Mouse (Mus musculus) left cerebral cortex, adult 9 months (tissue): ENCODE data around the gene Sestd1.

Experiments used
- DNase-seq, 2 experiments: peaks; one replicate each; pipeline ENCODE4 v3.0.0; 2022; ENCODE audit warnings: low spot score in 2 of 2

Gene Sestd1

DNA sequence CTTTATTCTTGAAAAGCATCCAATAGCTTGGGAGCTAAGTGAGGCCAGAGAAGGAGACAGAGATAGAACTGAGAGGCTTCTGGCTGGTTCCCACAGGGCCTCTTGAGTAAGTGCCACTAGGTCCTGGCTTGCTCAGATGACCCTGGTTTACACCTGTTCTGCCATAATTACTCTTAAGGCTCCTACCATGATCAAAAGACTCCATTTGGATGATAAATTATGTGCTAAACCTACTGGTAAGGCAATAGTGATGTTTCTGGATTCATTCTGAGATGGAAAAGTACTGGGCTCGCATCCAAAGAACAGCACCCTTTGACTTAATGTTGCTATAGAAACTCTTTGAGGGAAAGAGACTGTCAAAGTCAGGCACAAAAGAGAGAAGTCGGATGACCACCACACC, 106.1 kb downstream of the Sestd1 start:
- no peak for DNase-seq

DNA sequence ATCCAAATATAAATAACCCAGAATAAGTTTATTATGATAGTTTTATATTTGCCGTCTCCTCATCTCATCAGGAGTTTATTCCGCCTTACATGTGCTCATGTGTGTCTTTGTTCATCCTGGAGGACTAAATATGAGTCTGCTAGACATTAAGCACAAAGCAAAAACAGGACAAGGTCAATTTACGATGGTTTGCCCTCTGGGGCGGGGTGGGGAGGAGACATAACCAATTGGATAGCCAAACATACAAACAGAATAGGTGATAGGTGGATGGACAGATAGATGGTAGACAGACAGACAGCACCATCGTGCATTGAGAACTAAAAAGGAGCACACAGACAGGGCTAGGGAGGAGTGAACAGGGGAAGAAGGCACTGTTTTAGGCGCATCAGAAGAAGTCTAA, 106.6 kb downstream of the Sestd1 start:
- DNase-seq, result no peak

DNA sequence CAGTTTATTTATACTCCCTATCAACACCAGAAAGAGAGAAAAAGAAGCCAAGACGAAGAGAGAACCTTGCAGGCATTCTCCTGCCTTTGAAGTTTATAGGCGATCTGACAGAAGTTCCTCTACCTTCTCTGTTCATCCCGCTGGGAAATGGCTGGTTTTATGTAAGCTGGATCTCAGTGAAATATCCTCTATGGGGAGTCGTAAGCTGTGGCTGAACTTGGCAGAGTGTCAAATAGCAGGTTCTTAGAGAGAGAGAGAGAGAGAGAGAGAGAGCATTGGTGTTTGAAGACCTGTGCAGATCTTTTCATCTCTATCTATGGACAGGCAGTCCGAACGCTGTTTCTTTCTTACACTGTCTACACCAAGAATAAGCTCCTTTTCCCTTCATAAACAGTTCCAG, 107.0 kb downstream of the Sestd1 start:
- DNase-seq, result no peak

DNA sequence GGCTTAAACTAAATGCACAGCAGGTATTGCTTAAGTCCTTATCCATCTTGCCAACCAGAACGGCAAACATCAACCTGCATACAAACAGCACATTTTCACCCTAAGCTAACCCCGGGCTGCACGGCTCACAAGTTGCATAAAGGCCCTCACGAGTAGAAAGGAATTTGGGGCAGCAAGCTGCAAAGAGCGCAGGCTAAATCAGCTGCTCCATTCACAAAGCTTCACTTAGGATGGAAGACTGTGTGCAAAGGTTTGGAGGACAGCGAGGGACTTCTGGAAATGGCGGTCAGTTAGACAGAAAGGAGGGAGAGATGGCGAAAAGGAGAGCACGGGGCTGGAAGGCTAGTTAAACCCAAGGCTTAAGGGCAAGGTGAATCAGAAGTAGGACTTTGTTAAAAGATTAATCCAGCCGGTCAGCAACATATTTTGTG, 108.1 kb downstream of the Sestd1 start:
- no peak for DNase-seq

DNA sequence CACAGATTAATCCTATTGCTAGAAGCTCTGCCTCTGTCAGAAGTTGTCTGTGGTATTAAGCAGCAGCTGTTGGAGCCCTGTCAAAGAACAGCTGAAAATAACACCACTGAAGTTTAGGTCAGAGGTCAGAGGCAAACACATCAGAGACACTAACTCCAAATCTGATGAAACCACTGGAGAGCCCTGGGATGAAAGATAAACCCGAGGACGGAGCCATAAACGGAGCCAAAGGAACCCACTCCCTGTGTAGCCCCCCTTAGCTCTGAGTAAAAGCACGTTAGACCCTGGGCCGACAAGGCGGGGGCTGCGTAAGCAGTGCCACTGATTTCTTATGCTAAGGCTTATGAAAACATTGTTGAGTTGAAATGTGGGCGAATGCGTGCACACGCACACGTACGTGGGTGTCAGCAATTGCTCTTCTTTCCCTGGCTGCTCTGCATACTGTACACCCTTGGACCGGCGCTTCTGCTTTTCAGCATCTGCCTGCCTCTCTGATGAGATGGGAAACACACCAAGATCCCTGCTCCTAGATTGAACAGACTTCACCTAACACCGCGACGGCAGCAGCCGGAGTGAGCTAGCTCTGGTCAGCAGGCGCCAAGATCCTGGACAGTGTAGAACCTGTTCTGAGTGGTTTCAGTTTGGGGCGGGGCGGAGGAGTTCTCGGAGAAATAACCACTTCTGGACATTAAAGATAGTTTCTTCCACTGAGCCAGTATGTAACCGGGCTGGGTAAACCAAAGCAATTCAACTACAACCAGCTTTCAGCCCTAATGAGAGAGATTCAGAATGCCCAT, 108.8 kb downstream of the Sestd1 start:
- peak in 1 of 2 experiments; percentile 31 for DNase-seq

DNA sequence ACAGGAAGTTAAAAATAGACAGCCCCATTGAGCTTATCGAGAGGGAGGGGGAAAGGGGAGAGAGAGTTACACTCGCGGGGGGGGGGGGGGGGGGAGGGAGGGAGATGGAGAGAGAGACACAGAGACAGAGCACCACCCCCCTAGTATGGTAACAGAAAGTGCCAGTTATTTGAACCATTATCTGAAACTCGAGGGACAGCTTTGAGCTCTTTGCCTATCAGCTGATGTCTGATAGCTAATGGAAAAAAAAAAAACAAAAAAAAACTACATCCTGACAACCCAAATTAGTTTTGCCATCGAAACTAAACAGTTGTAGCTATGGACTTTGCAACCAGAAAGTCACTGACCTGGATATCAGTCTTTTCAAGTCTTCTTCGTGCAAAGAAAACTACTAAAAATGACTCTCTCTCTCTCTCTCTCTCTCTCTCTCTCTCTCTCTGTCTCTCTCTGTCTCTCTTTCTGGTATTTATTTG, 109.7 kb downstream of the Sestd1 start, which contains the start of gene Ccdc141:
Gene Ccdc141 (minus strand): TSS at position 4 of the 473 bp plus-strand sequence.
- DNase-seq, result no peak

DNA sequence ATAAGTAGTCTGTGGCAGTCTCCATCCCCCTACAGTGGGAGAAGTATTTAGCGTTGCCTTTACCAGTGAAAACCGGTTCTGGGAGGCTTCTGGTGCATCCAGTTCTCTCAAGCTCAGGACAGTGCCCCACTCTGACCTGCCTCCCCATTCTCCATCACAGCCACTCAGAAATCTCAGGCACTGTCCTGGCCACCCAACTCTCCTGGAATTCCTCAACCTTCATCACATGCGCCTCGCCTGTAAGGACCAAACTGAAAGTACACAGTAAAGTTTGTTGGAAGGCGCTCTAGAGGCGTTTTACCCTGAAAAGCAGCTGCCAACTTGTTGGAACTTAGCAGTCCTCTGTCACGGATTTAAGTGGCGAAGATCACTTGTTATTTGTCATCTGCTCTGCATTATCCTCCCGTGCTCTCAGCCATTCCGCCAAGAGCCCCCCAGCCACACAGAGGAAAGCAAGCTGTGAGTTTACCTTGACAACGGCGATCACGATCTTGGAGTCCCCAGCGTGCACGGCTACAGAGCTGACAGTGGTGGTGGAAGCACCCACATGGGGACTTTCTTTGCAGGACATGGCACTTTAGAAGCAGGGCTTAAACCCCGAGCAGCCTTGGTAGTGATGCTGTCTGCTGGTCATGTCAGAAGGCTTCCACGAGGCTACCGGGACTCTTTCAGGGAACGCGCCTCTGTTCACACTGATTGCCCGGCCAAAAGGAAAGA, 110.3 kb downstream of the Sestd1 start:
- DNase-seq, result no peak

DNA sequence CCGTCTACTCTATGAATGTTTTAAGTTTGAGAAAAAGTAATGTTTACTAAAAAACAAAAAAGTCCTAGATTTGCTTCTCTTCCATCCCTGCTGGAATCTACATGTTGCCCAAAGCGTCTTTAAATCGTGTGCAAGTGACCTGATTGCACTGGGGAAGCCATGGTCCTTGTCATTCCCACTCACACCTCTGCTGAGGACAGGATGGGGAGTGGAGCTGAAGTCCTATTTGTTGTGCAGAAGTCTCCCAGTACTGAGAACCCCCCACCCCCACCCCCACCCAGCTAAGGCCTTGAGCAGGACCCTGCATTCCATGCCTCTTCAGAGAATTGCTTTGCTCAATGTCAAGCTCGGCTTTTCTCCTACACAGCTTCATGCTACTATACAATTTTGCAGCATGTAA, 111.2 kb downstream of the Sestd1 start:
- DNase-seq, result no peak

DNA sequence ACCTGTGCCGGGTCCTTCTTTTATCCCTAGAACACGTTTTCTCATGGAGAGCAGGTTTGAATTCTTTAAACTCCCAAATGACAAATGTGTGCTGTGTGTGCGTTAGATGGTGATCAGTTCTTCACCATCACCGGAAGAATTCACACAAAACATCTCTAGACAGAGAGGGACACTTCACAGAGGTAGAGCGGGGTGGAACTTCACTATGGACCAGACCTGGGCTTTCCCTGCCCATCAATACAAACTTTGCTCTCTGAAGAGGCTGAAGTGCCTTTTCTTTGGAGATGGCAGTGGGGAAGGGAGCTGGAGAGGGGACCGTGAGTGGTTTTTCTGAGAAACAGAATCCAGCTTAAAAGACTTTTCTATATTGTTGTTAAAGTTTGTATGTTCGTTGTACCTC, 111.6 kb downstream of the Sestd1 start:
- no peak for DNase-seq

DNA sequence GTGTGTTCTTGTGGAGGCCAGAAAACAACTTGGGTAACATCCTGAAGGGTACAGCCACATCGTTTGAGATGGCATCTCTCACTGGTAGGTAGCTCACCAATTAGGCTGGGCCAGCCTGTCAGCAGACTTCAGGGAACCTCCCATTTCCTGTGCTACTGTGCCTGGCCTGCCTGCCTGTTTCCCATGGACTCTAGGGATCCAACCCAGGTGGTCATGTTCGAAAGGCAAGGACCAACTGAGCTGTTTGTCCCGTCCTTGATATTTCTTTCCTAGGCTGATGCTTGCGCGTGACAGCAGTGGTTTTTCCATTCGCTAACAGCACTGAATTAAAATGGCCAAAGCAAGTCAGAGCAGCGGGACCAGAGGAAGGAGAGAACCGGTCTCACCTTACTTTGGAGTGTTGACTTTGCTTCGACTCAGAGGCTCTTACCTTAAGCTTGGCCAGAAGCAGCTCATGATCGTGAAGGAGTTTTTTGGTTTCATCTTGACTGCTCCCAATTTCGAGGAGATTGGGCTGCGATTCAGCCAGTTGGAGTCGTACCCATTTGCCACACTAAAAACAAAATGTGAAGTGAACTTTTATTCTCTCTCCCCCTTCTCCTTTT, 112.2 kb downstream of the Sestd1 start:
- no peak for DNase-seq

DNA sequence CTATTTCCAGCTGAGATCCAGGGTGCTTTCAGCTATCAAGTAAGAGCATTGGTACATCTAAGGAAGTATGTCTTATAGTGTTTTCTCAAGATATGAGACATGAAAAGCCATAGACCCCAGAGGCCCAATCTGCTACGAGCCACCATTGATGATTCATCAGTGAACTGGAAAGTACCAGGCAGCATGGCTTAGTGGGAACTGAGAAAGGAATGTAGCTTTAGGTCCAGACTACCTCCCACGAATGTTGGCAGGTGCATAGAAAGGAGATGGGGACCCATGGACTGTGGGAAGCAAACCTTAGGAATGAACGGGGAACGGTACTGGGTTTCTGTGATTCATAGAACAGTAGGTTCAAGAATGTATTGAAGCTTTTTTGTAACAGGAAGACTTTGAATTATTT, 114.0 kb downstream of the Sestd1 start:
- DNase-seq, result no peak

DNA sequence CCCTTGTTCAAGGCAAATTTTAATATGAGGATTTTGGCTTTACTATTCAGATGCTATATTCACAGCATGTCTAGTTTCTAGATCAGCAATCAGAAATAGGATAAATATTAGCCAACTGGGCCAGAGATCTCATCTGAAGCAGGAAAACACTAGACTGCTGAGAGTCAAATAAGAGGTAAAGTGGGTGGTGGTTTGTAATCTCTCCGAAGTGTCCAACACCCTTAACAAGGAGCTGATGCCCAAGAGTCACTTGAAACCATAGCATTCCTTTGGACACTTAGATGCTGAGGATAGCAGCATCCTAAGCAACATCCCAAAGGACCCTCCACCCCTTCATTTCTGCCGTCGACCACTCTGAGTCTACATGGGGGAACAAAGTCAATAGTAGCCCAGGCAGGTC, 115.7 kb downstream of the Sestd1 start:
- no peak for DNase-seq

DNA sequence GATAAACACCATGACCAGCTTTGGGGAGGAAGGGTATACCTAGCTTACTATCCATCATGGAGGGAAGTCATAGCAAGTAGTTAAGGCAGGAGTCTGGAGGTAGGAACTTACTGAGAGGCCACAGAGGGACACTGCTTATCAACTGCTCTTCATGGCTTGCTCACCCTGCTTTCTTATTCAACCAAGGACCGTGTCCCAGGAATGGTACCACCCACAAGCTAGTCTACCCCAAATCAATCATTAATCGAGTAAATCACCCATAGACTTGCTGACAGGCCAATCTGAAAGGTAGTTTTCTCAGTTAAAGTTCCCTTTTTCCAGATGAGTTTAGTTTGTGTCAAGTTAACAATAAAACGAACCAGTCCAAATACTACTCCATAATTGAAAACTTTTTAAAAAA, 117.0 kb downstream of the Sestd1 start:
- no peak for DNase-seq

DNA sequence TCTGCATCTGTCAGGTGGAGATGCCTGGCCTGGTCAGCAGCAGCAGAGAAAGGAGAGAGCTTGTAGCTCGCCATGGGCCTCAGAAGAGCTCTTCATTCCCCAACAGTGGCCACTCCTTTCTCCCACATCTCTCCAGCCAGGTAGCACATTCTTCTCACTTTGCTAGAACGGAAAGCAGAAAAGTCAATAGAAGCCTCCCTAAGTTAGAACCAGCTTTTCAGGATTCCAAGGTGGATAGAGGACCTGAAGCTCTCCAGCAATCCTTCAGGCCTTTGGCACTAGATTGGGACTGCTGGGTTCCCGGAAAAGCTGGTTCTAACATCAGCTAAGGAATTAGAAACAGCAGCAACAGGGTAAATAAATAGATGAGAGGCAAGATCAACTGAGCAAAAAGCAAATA, 118.3 kb downstream of the Sestd1 start:
- no peak for DNase-seq

DNA sequence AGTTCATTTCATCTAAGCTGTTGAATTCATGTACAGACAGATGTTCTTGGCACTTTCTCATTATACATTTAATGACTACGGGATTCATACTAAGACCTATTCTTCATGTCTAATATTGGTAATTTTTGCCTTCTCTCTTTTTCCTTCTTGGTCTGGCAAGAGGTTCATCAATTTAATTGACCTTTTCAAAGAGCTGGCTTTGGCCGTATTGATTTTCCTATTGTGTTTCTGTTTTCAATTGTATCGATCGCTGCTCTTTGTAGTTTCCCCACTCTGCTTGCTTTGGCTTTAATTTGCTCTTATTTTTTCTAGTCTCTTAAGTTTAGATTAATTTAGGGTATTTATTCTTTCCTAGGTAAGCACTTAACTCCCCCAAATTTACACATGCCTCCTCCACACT, 122.8 kb downstream of the Sestd1 start:
- DNase-seq, result no peak

DNA sequence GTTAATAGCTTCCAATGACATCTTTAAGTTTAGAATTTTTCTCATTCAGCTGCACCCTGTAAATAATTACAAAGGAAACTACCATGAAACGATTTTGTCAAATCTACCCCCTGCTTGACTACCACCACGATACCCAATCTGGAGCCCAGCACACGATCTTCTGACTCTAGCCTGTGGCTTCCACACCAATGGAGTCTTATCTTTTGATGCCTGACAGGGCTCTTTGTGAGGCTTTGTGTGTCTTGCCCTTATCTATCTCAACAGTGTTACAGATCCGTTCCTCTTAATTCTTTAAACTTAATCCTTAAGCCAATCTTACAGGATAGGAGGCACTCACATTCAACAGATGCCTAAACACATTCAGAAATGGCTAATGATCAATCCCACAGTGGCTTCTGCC, 126.3 kb downstream of the Sestd1 start:
- no peak for DNase-seq

DNA sequence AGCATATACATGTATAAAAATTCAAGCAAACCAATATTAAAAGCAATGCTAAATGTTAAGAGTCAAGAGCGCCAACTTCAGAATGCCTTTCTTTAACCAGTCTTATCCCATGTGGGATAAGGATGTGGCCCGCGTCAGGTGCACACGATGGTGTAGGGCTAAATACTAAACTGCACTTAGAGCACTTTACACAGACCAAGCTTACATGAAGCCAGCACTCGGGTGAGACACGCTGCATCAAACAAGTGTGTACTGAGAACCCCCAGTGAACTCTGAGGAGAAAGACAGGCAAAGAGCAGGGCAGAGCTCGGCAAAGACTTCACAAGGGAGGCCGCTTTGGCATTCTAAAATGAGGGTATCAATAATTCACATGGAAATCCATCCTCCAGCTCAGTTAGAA, 129.1 kb downstream of the Sestd1 start:
- no peak for DNase-seq

DNA sequence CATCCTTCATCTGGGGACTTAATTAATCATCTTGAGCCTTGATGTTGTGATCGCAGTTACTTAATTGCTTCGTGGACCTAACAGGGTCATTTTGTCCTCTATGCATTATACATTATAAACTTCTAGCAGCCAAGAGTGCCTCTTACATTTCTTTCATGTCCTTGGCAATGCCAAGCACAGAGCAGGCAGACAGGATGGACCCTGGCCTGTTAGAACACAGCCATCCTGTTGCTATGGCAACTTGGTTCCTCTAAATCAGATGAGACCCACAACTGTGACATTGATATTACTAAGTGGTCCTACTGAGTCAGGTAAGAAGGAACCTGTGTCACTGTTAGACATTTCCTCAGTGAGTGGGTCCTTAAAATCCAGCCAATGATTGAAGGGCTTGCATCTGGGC, 130.8 kb downstream of the Sestd1 start:
- DNase-seq, result no peak

DNA sequence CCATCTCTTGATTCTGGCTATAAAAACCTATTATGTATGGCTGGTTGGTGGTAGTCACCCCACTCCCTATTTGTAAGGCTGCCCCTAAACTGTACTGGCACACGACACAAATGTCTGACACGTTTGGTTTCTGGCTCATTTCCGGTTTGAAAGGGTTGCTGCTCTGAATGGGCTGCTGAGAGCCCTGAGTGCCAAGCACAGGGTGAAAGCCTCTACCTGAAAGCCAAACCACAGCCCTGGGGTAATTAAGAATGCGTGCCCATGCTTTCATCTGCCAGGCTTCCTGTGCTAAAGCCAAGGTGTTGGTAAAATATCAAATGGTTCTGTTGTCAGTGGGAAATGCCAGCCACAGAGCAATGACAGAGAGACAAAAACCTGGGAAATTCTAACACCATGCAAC, 132.2 kb downstream of the Sestd1 start:
- DNase-seq, result no peak

DNA sequence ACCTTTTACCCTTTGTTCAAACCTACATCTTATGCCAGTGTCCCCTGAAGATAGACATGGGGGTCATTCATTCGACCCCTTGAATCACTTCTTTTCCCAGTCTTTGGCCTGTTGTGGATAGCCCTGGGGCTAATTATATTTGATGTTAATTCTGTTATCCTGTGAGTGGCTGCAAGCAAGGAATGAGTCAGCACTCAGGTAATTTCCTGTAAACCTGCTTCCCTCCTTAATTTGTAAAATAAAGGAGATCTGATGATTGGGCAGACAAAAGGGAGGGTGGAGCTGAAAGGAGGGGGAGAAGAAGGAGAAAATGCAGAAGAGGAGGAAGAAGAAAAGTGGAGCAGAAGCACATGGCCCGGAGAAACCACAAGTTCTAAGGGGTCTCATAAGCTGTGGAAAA, 133.4 kb downstream of the Sestd1 start:
- no peak for DNase-seq

DNA sequence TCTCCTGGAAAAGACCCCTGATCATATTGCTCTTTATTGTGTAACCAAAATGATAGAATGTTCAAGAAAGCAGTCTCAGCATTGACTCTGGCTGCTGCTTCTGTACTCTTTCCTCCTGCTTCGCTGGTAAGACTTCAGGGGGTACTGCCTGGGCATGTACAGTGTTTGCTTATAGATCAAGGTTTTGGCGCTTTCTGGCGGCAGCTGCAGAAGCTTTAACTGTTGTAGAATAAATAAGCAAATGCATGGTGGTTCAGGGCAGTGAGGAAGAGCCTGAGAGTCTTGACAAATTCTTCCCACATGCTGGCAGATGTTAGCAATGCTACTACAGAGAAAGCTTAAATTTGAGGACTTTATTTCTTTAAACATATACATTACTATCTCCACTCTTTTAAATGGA, 134.1 kb downstream of the Sestd1 start:
- DNase-seq, result no peak

DNA sequence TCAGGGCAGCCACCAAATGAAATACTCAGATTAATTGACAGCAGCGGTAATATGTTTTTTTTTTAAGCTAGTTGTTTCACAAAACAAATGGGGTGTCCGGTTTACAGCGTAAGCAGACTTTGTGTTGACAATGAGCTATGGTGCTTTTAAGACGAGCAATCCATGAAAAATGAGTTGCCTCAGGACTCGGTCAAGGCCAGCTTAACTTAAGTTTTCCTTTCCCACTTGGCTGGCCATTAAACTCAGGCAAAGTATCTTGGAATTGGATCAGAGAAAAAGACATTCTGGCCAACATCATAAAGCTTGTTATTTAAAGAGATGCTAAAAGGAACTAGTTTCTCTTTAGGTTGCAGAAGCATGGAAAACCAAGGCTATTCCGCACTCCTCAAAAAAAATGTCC, 136.9 kb downstream of the Sestd1 start:
- DNase-seq, result no peak

DNA sequence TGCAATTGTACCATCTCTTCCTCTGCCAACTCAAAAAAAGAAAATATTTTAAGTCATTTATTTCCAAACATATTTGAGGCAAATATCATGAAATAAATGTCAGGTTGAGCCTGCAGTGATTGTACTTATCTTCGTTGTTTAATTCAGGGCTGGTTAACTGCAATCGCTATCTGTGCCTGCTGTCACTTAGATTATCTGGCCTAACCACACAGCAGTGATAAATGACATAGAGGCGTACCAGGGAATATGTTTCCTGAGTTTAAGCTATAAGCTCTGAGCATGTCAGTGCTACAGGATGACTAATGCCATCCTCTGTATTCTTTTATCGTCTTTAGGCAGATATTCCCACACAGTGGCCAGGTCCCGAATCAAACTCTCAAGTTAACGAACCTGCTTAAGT, 141.5 kb downstream of the Sestd1 start:
- no peak for DNase-seq
